16 mouse cellular contexts compared by ENCODE assay signal in the genomic region with DNA sequence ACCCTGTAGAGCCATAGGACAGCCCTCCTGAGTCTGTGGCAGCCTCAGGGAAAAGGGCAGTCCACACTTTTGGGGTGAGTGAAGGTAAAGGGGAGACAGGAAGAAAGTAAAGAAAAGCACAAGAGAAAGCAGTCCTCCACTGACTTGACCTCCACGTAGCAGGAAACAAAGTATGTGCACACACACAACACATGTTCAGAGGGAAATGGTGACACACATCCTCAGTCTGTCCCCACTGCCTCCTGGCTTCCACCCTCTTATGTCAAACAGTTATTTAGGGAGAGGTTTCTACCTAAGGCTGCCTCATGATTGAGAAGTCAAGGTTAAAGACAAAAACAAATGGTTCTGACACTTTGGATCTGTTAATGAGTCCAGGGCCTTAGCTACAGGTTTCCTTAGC.
"Had no signal": no experiment of that assay in that cellular context is flagged by ENCODE, and none has a peak within 500 bp of the region (broad histone marks: within the 10 kb centered on the region; RNA-seq: fewer than 3 reads in every experiment).

No protein-coding gene starts in this region.

- H3K9me3 ChIP-seq: limb, embryonic 10.5 days; limb, embryonic 13.5 days; liver, embryonic 15.5 days; megakaryocyte, embryonic 14.5 days had no signal

- DNase-seq: kidney, adult 2 months; kidney, postnatal 25 days; lung, adult 2 months; lung, postnatal 14 days; lung, postnatal 4 days; midbrain, embryonic 14.5 days; right cerebral cortex, postnatal 4 days; thymus, postnatal 25 days had no signal

- H3K36me3 ChIP-seq: liver, embryonic 15.5 days had no signal

- H3K4me2 ChIP-seq: limb, embryonic 13.5 days; liver, embryonic 15.5 days; midbrain, embryonic 11.5 days had no signal

- ATAC-seq: intestine, embryonic 16.5 days had no signal

- H3K9ac ChIP-seq: limb, embryonic 13.5 days; liver, embryonic 15.5 days had no signal

- H3K27me3 ChIP-seq: limb, embryonic 13.5 days; liver, embryonic 15.5 days; megakaryocyte, embryonic 14.5 days had no signal

- H3K27ac ChIP-seq: kidney, postnatal 0 days; limb, embryonic 10.5 days; limb, embryonic 13.5 days; liver, embryonic 15.5 days; stomach, postnatal 0 days had no signal

- H3K4me3 ChIP-seq: limb, embryonic 10.5 days; limb, embryonic 13.5 days; liver, embryonic 15.5 days; megakaryocyte, embryonic 14.5 days had no signal
